In the genomic region with DNA sequence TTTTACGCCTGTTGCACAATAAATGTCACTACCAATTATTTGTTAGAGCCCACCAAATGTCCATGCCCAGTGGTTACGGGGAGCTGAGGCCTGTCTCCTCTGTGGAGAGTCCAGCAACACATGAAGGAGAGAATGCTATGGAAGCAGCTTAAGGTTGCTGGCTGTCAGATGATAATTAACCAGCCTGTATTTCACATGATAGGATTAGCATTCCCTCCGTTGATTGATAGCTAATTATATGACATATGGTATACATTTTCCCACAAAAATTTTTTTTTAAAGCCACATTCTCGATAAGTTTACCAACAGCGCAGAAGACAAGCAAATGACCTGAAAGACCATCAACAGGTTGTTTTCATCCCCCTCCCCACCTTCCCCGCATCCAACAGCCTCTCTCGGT, we compare ENCODE assay signal across 8 mouse cellular contexts. TPM values are rescaled to one million over a fixed set of nuclear protein-coding genes. Genes with fewer than 3 reads are reported as not detected.
DNase-seq lines count a peak whose midpoint lies in the region; ATAC-seq and TF ChIP-seq lines count a peak whose summit lies in the region.

No protein-coding gene starts in this region.

- H3K4me2 ChIP-seq in embryonic facial prominence, embryonic 15.5 days (replicated peaks), result peak overlapping the region; percentile 71

- DNase-seq in layer of hippocampus, adult 2 months (ENCODE audit: low spot score in 2 of 2), result no peak
- DNase-seq in layer of hippocampus, postnatal 36 days, result no peak
- DNase-seq in limb, embryonic 10.5 days (ENCODE audit: low spot score), result no peak
- DNase-seq in adrenal gland, adult 18-20 months (ENCODE audit: low spot score in 2 of 2), result no peak
- no peak for DNase-seq in spleen, postnatal 10 days (ENCODE audit: low spot score in 2 of 2)
- DNase-seq in spleen, postnatal 4 days (ENCODE audit: low spot score in 2 of 2), result no peak

- H3K27me3 ChIP-seq in embryonic facial prominence, embryonic 15.5 days, result no peaks in the 10 kb centered on the region
- H3K27me3 ChIP-seq in limb, embryonic 10.5 days (ENCODE audit: low read depth, poor library complexity, severe bottlenecking), result peaks cover 41% of the 10 kb centered on the region

- peak overlapping the region; percentile 67 for H3K4me3 ChIP-seq in layer of hippocampus, adult 2 months
- H3K4me3 ChIP-seq in embryonic facial prominence, embryonic 15.5 days (replicated peaks), result peak overlapping the region; percentile 50
- peak overlapping the region; percentile 60 for H3K4me3 ChIP-seq in limb, embryonic 10.5 days
- peak overlapping the region; percentile 61 for H3K4me3 ChIP-seq in olfactory bulb, adult 2 months (ENCODE audit: insufficient read depth, low read depth, low read length)

- no peak for ATAC-seq in embryonic facial prominence, embryonic 15.5 days (ENCODE audit: insufficient number of reproducible peaks, low FRiP score, low TSS enrichment, low read depth)

- TF ChIP-seq CTCF in layer of hippocampus, adult 2 months (conservative IDR thresholded peaks at IDR 0.05), result no peak
- no peak for TF ChIP-seq CTCF in olfactory bulb, adult 2 months (IDR thresholded peaks at IDR 0.05; ENCODE audit: insufficient read depth, low read depth, low read length)

- no peaks in the 10 kb centered on the region for H3K36me3 ChIP-seq in embryonic facial prominence, embryonic 15.5 days
- H3K36me3 ChIP-seq in limb, embryonic 10.5 days, result no peaks in the 10 kb centered on the region

- H3K27ac ChIP-seq in layer of hippocampus, adult 2 months, result peak overlapping the region; percentile 39; the same call in 1 of the 2 replicates
- no peak overlapping the region for H3K27ac ChIP-seq in embryonic facial prominence, embryonic 15.5 days (replicated peaks)
- H3K27ac ChIP-seq in limb, embryonic 10.5 days, result peak overlapping the region; percentile 19; the same call in 1 of the 2 replicates
- no peak overlapping the region for H3K27ac ChIP-seq in olfactory bulb, adult 2 months (ENCODE audit: insufficient read depth, low read depth, low read length)

- no peak for TF ChIP-seq POLR2A in olfactory bulb, adult 2 months (IDR thresholded peaks at IDR 0.05; ENCODE audit: insufficient read depth, low read depth, low read length)

- peak overlapping the region; percentile 37; the same call in 1 of the 2 replicates for H3K9ac ChIP-seq in embryonic facial prominence, embryonic 15.5 days

- WGBS in embryonic facial prominence, embryonic 15.5 days, result 17% methylated on average over 7 of the region's 7 CpGs
- 9% methylated on average over 7 of the region's 7 CpGs for WGBS in limb, embryonic 10.5 days
- WGBS in olfactory bulb, adult 2 months, result 34% methylated on average over 7 of the region's 7 CpGs

- H3K9me3 ChIP-seq in embryonic facial prominence, embryonic 15.5 days (replicated peaks), result no peaks in the 10 kb centered on the region
- no peaks in the 10 kb centered on the region for H3K9me3 ChIP-seq in limb, embryonic 10.5 days (replicated peaks)

- peaks cover 20% of the 10 kb centered on the region for H3K4me1 ChIP-seq in embryonic facial prominence, embryonic 15.5 days
- peaks cover 22% of the 10 kb centered on the region for H3K4me1 ChIP-seq in limb, embryonic 10.5 days
- H3K4me1 ChIP-seq in olfactory bulb, adult 2 months (ENCODE audit: control insufficient read depth, insufficient read depth, low read length), result peaks cover 5% of the 10 kb centered on the region

RNA-seq across cellular contexts. Expression of gene Synpo2, which starts 0.5 kb away (rescaled TPM):
- total RNA-seq in layer of hippocampus, adult 2 months (2021), result 1 to 10 TPM; 3.4 to 3.7 TPM
- 1 to 10 TPM; 3.8 TPM for total RNA-seq in layer of hippocampus, postnatal 36 days (2021)
- polyA plus RNA-seq in embryonic facial prominence, embryonic 15.5 days (2015; fragmentation: Nextera tagmentation; extraction: Ambion mirVana), result 6.9 and 9.2 TPM in 2 replicates
- polyA plus RNA-seq in limb, embryonic 10.5 days (2016; fragmentation: Nextera tagmentation; extraction: Ambion mirVana), result 0.87 and 2.7 TPM in 2 replicates
- not detected in 2 replicates for polyA plus RNA-seq in olfactory bulb, adult 2 months (2012; ENCODE audit: insufficient read depth, insufficient read length, low replicate concordance, missing spikeins)
- 10 to 100 TPM in 1 of 2 experiments, 1 to 10 TPM in 1; 7.6 to 20.7 TPM for total RNA-seq in adrenal gland, adult 18-20 months (2021)

RNA-seq across cellular contexts. Expression of gene Sec24d, which starts 31.8 kb away (rescaled TPM):
- 10 to 100 TPM; 23.8 to 36.0 TPM for total RNA-seq in layer of hippocampus, adult 2 months (2021)
- total RNA-seq in layer of hippocampus, postnatal 36 days (2021), result 10 to 100 TPM; 20.2 to 28.3 TPM
- polyA plus RNA-seq in embryonic facial prominence, embryonic 15.5 days (2015; fragmentation: Nextera tagmentation; extraction: Ambion mirVana), result 108 and 113 TPM in 2 replicates
- 12.5 and 19.4 TPM in 2 replicates for polyA plus RNA-seq in limb, embryonic 10.5 days (2016; fragmentation: Nextera tagmentation; extraction: Ambion mirVana)
- polyA plus RNA-seq in olfactory bulb, adult 2 months (2012; ENCODE audit: insufficient read depth, insufficient read length, low replicate concordance, missing spikeins), result not detected in 2 replicates
- total RNA-seq in adrenal gland, adult 18-20 months (2021), result 100 to 1,000 TPM in 1 of 2 experiments, 10 to 100 TPM in 1; 45.0 to 159 TPM

Comparison
In these comparisons a context has a peak if more than half of its experiments do, and no peak if none do; other contexts are left out.
1. H3K27ac ChIP-seq: peak in layer of hippocampus, adult 2 months (single experiment) and limb, embryonic 10.5 days (single experiment); none in embryonic facial prominence, embryonic 15.5 days (single experiment) and olfactory bulb, adult 2 months (single experiment).
2. Peak in every context shown above with its lines, with median percentiles within 50 percentile points of each other: H3K4me3 ChIP-seq.